Mouse (Mus musculus) myocyte (in vitro differentiated cells): Measurements from ENCODE around the gene Tmco2.

ENCODE experiments used
- E2F4 ChIP-seq: IDR thresholded peaks from one replicate; pipeline ENCODE4 v1.6.1; 2011; ENCODE audit warnings: mild to moderate bottlenecking, control low read depth, moderate library complexity; ENCODE audit not compliant: insufficient read depth
- MAX ChIP-seq: IDR thresholded peaks from one replicate; pipeline ENCODE4 v1.6.1; 2011; ENCODE audit warnings: low read depth, mild to moderate bottlenecking, control low read depth
- POLR2A ChIP-seq: IDR thresholded peaks from one replicate; pipeline ENCODE4 v1.6.1; 2011; ENCODE audit warnings: low read depth, mild to moderate bottlenecking, control low read depth, moderate library complexity; ENCODE audit not compliant: insufficient read length
- POLR2AphosphoS2 ChIP-seq: IDR thresholded peaks from one replicate; pipeline ENCODE4 v1.6.1; 2011; ENCODE audit warnings: low read depth, control low read depth; ENCODE audit not compliant: insufficient read length
- SRF ChIP-seq: IDR thresholded peaks from one replicate; pipeline ENCODE4 v1.6.1; 2011; ENCODE audit warnings: low read depth; ENCODE audit not compliant: control insufficient read depth, insufficient read length
- USF1 ChIP-seq: IDR thresholded peaks from one replicate; pipeline ENCODE4 v1.6.1; 2011; ENCODE audit warnings: low read depth, mild to moderate bottlenecking, control low read depth, moderate library complexity

DNA sequence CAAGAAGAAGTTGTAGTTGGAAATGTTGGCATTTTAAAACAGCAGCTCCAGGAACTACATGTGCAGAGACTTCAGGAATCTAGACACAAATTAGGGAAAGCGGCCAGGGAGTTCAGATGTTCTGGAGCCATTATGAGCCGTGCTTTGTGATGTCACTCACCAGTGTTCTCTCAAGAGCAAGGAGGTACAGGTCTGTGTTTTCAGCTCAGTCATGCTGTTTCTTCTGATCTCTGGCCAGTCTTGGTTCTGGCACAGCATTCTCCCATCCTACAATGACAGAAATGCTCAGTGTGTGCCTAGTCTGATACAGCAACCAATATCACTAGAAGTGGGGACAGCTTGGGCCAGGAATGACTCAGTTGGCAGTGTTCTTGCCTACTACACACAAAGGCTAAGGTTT is at the start of gene Tmco2:
- TF ChIP-seq POLR2A (no peak), E2F4 (no peak), MAX (no peak), USF1 (no peak), POLR2AphosphoS2 (no peak), SRF (no peak)
